ENCODE assay signal across 16 mouse cellular contexts in genomic region chr14:28371651-28372050, GRCm38 (mm10).
DNase-seq lines count a peak whose midpoint lies in the region; ATAC-seq and TF ChIP-seq lines count a peak whose summit lies in the region.
"Had no signal": no experiment of that assay in that cellular context is flagged by ENCODE, and none has a peak within 500 bp of the region (broad histone marks: within the 10 kb centered on the region; RNA-seq: fewer than 3 reads in every experiment).

No protein-coding gene starts in this region.

- DNase-seq in testis, postnatal 14 days (ENCODE audit: low spot score): no peak
- DNase-seq in limb, embryonic 10.5 days (ENCODE audit: low spot score): no peak
- DNase-seq in limb, embryonic 14.5 days (ENCODE audit: low spot score): peak; percentile 54
- no peak for DNase-seq in spleen, postnatal 4 days (ENCODE audit: low spot score in 2 of 2)
- no peak for DNase-seq in right cerebral cortex, postnatal 25 days
- no peak for DNase-seq in cerebellum, adult 11 months
- DNase-seq: adrenal gland, postnatal 14 days; cerebellum, adult 2 months; cerebellum, postnatal 10 days; embryo, embryonic 11 days; gastrocnemius, postnatal 10 days; heart, postnatal 36 days had no signal

- H3K9ac ChIP-seq in limb, embryonic 14.5 days (ENCODE audit: low read depth, low read length, severe bottlenecking): no peak overlapping the region
- H3K9ac ChIP-seq: heart, embryonic 12.5 days; hindbrain, embryonic 15.5 days had no signal

- no peak for TF ChIP-seq CTCF in testis, adult 2 months (IDR thresholded peaks at IDR 0.05; ENCODE audit: control insufficient read depth, insufficient read depth, insufficient replicate concordance, low read depth, low read length)

- peak overlapping the region; percentile 64 for H3K4me3 ChIP-seq in testis, adult 2 months (ENCODE audit: control insufficient read depth, low read depth, low read length)
- H3K4me3 ChIP-seq in limb, embryonic 10.5 days: no peak overlapping the region
- no peak overlapping the region for H3K4me3 ChIP-seq in limb, embryonic 14.5 days (replicated peaks; ENCODE audit: low read length)
- H3K4me3 ChIP-seq: heart, embryonic 12.5 days; hindbrain, embryonic 15.5 days had no signal

- H3K27me3 ChIP-seq in testis, adult 2 months (ENCODE audit: control insufficient read depth, insufficient read depth, low read length): no peaks in the 10 kb centered on the region
- no peaks in the 10 kb centered on the region for H3K27me3 ChIP-seq in limb, embryonic 10.5 days (ENCODE audit: low read depth, poor library complexity, severe bottlenecking)
- H3K27me3 ChIP-seq in limb, embryonic 14.5 days (ENCODE audit: control insufficient read depth, insufficient read depth, low read length): no peaks in the 10 kb centered on the region
- H3K27me3 ChIP-seq: heart, embryonic 12.5 days had no signal

- H3K4me2 ChIP-seq in limb, embryonic 14.5 days (replicated peaks; ENCODE audit: low read depth, low read length, severe bottlenecking): no peak overlapping the region
- H3K4me2 ChIP-seq: heart, embryonic 12.5 days; hindbrain, embryonic 15.5 days had no signal

- no peak for TF ChIP-seq POLR2A in testis, adult 2 months (IDR thresholded peaks at IDR 0.05; ENCODE audit: control insufficient read depth, low read depth, low read length)
- TF ChIP-seq POLR2A in limb, embryonic 14.5 days (IDR thresholded peaks at IDR 0.05; ENCODE audit: borderline replicate concordance, extremely low read depth, insufficient read depth, insufficient read length): no peak

- H3K27ac ChIP-seq in testis, adult 2 months (ENCODE audit: control insufficient read depth, insufficient read depth, low read depth, low read length): no peak overlapping the region; the same call in 1 of the 2 replicates
- peak overlapping the region; percentile 22 for H3K27ac ChIP-seq in limb, embryonic 10.5 days
- H3K27ac ChIP-seq in limb, embryonic 14.5 days (replicated peaks; ENCODE audit: low read depth, low read length): peak overlapping the region; percentile 34; the same call in 1 of the 2 replicates
- H3K27ac ChIP-seq: hindbrain, embryonic 15.5 days had no signal

- no peaks in the 10 kb centered on the region for H3K36me3 ChIP-seq in testis, adult 2 months (ENCODE audit: control insufficient read depth, insufficient read depth, low read length)
- no peaks in the 10 kb centered on the region for H3K36me3 ChIP-seq in limb, embryonic 10.5 days
- no peaks in the 10 kb centered on the region for H3K36me3 ChIP-seq in limb, embryonic 14.5 days (ENCODE audit: control insufficient read depth, insufficient read depth, low read length)
- H3K36me3 ChIP-seq: heart, embryonic 12.5 days; hindbrain, embryonic 15.5 days had no signal

- H3K4me1 ChIP-seq in testis, adult 2 months (ENCODE audit: control insufficient read depth, insufficient read depth, low read length): no peaks in the 10 kb centered on the region
- peaks cover 72% of the 10 kb centered on the region for H3K4me1 ChIP-seq in limb, embryonic 10.5 days
- peaks cover 43% of the 10 kb centered on the region for H3K4me1 ChIP-seq in limb, embryonic 14.5 days (ENCODE audit: control insufficient read depth, insufficient read depth, low read length)

- 62% methylated on average over 10 of the region's 10 CpGs for WGBS in limb, embryonic 10.5 days
- 31% methylated on average over 10 of the region's 10 CpGs for WGBS in limb, embryonic 14.5 days

- no peaks in the 10 kb centered on the region for H3K9me3 ChIP-seq in limb, embryonic 10.5 days (replicated peaks)
- H3K9me3 ChIP-seq in limb, embryonic 14.5 days (ENCODE audit: control insufficient read depth, low read length): no peaks in the 10 kb centered on the region
- H3K9me3 ChIP-seq: heart, embryonic 12.5 days; hindbrain, embryonic 15.5 days had no signal

- 0 out of 2 replicates have a peak, but pooled peaks have one; percentile 37 for ATAC-seq in limb, embryonic 14.5 days (ENCODE audit: low FRiP score, low read depth)
- ATAC-seq: forebrain, embryonic 16.5 days had no signal
